Mouse (Mus musculus) neural tube, embryonic 14.5 days (tissue): Measurements from ENCODE around the gene Sell. TPM values are rescaled to one million over a fixed set of nuclear protein-coding genes. Genes with fewer than 3 reads are reported as not detected.
"Not testable (repeated sequence)": the region's sequence is repeated elsewhere in the genome, so short reads cannot be mapped to it uniquely, and the experiment has no call there.

ENCODE experiments used
- ATAC-seq: fragments of 200-750 bp; cut with Nextera tagmentation; 2 replicates; pipeline ENCODE4 v1.8.0; 2017; ENCODE audit warnings: low read depth, mild to moderate bottlenecking, moderate TSS enrichment, moderate library complexity
- H3K27ac ChIP-seq: fragments of 300-500 bp; sonication (generic); 2 replicates; pipeline ENCODE4 v1.5.1; 2014; ENCODE audit warnings: low read depth, mild to moderate bottlenecking, control low read depth, low read length, moderate library complexity, mixed read lengths
- H3K27me3 ChIP-seq: fragments of 300-500 bp; sonication (generic); 2 replicates; pipeline ENCODE4 v1.6.1; 2014; ENCODE audit warnings: low read length; ENCODE audit not compliant: control insufficient read depth, insufficient read depth
- H3K36me3 ChIP-seq: fragments of 300-500 bp; sonication (generic); 2 replicates; pipeline ENCODE4 v1.6.1; 2014; ENCODE audit warnings: low read length, mixed read lengths; ENCODE audit not compliant: control insufficient read depth, insufficient read depth
- H3K4me1 ChIP-seq: fragments of 300-500 bp; sonication (generic); 2 replicates; pipeline ENCODE4 v1.6.1; 2014; ENCODE audit warnings: low read length; ENCODE audit not compliant: control insufficient read depth, insufficient read depth
- H3K4me2 ChIP-seq: fragments of 300-500 bp; sonication (generic); 2 replicates; pipeline ENCODE4 v1.6.1; 2014; ENCODE audit warnings: mild to moderate bottlenecking, low read depth, low read length, control low read depth
- H3K4me3 ChIP-seq: fragments of 300-500 bp; sonication (generic); 2 replicates; pipeline ENCODE4 v1.5.1; 2014; ENCODE audit warnings: low read depth, low read length, control low read depth, mixed read lengths
- H3K9ac ChIP-seq: fragments of 300-500 bp; sonication (generic); replicated peaks from 2 replicates; pipeline ENCODE4 v1.6.1; 2014; ENCODE audit warnings: low read depth, mild to moderate bottlenecking, control low read depth, low read length, mixed read lengths
- H3K9me3 ChIP-seq: fragments of 300-500 bp; sonication (generic); 2 replicates; pipeline ENCODE4 v1.6.1; 2016; ENCODE audit warnings: low read length; ENCODE audit not compliant: control insufficient read depth
- WGBS: fragments of 180-500 bp; shearing (Covaris S2); extraction: QIAGEN DNeasy Blood & Tissue Kit; methylation state at CpG from one replicate; pipeline ENCODE4 v1.1.7; 2014; 5-methylcytosine and 5-hydroxymethylcytosine counted together
- polyA plus RNA-seq: library from polyadenylated mRNA; unstranded; fragments of >200 nt; fragmentation: Nextera tagmentation; extraction: Ambion mirVana; gene quantifications from 2 replicates; pipeline ENCODE4 v1.2.1, GENCODE M21; 2014

Sell gene
- polyA plus RNA-seq, result 0.14 and 0.16 TPM in 2 replicates

GRCm38 (mm10) chr1:164061925-164062324, at the start of gene Sell:
Sell (plus strand) TSS chr1:164061982.
- Histone ChIP-seq H3K4me2 (no peak within 1 kb of the TSS), H3K27ac (no peak within 1 kb of the TSS), H3K36me3 (no peaks in the 10 kb centered on the region), H3K4me3 (no peak within 1 kb of the TSS), H3K9ac (no peak within 1 kb of the TSS), H3K27me3 (no peaks in the 10 kb centered on the region), H3K9me3 (no peaks in the 10 kb centered on the region), H3K4me1 (no peaks in the 10 kb centered on the region)
- ATAC-seq, result no peak
- WGBS, result 88% methylated on average over 4 of the region's 4 CpGs

GRCm38 (mm10) chr1:164014616-164015015, 47.2 kb upstream of the Sell start:
- no peak for ATAC-seq
- no peak overlapping the region for H3K27ac ChIP-seq
- 93% methylated on average over 1 of the region's 1 CpGs for WGBS
- no peaks in the 10 kb centered on the region for H3K27me3 ChIP-seq
- H3K9me3 ChIP-seq, result no peaks in the 10 kb centered on the region
- H3K4me3 ChIP-seq, result no peak overlapping the region
- no peak overlapping the region for H3K4me2 ChIP-seq
- no peaks in the 10 kb centered on the region for H3K36me3 ChIP-seq
- no peaks in the 10 kb centered on the region for H3K4me1 ChIP-seq
- no peak overlapping the region for H3K9ac ChIP-seq

- 76% methylated on average over 16 of the region's 16 CpGs for WGBS
- Histone ChIP-seq H3K36me3 (no peaks in the 10 kb centered on the region), H3K27me3 (no peaks in the 10 kb centered on the region), H3K9ac (no peak overlapping the region), H3K4me3 (no peak overlapping the region), H3K27ac (no peak overlapping the region), H3K4me2 (no peak overlapping the region), H3K4me1 (no peaks in the 10 kb centered on the region), H3K9me3 (no peaks in the 10 kb centered on the region)
- ATAC-seq, result no peak
Observed at GRCm38 (mm10) chr1:164018221-164018896, 43.4 kb upstream of the Sell start.

- Histone ChIP-seq H3K27ac (no peak overlapping the region), H3K27me3 (no peaks in the 10 kb centered on the region), H3K36me3 (no peaks in the 10 kb centered on the region), H3K9me3 (no peaks in the 10 kb centered on the region), H3K4me3 (no peak overlapping the region), H3K4me2 (no peak overlapping the region), H3K9ac (no peak overlapping the region), H3K4me1 (no peaks in the 10 kb centered on the region)
- no peak for ATAC-seq
- WGBS, result 23% methylated on average over 6 of the region's 6 CpGs
Observed at GRCm38 (mm10) chr1:164019789-164020188, 42.0 kb upstream of the Sell start.

DNA sequence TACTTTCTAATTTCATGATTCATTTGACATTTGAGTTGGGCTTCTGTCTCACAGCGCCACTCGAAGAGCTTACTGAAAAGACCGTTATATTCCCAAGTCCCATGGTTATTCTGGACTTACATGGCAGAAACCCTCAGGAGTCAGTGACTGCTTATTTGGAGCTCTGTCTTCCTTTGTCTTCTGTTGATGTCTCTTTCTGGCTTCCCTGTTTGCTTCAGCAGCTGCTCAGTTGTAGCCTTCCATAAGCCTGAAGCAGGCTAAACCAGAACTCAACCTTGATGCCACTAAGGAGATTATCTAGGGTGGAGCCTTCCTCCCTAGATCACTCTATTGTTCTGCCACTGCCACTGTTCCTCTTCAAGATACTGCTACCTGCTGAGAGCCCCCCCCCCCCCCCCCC, 41.0 kb upstream of the Sell start:
- not testable (repeated sequence) for H3K4me3 ChIP-seq, H3K9ac ChIP-seq, H3K4me2 ChIP-seq, H3K36me3 ChIP-seq, H3K9me3 ChIP-seq, ATAC-seq, H3K27ac ChIP-seq, H3K27me3 ChIP-seq, H3K4me1 ChIP-seq
- 81% methylated on average over 3 of the region's 3 CpGs for whole genome bisulfite sequencing

GRCm38 (mm10) chr1:164022106-164022505, 39.7 kb upstream of the Sell start:
- not testable (repeated sequence) for H3K27me3 ChIP-seq, H3K27ac ChIP-seq, H3K4me3 ChIP-seq, H3K4me1 ChIP-seq, ATAC-seq, H3K9me3 ChIP-seq, H3K9ac ChIP-seq, H3K36me3 ChIP-seq, H3K4me2 ChIP-seq
- WGBS, result 86% methylated on average over 5 of the region's 5 CpGs

DNA sequence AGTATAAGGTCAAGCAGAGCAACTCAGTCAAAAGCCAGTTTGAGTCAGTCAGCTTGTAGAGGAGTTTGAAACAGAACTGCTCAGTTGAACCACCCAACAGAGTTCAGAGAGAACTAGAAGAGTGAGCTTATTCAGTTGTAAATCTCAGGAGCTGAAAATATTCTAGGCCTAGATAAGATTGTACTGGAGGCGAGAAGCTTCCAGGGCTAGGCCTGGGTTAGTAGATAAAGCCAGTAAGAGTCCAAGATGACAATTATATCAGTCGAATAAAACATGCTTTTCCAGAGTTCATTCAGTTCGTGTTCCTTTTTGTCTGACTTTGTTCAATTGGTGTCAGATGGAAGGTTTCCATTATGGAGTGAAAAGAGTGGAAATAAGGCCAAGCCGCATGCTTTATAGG, 36.1 kb upstream of the Sell start:
- H3K36me3 ChIP-seq, result no peaks in the 10 kb centered on the region
- no peak overlapping the region for H3K27ac ChIP-seq
- H3K4me3 ChIP-seq, result no peak overlapping the region
- H3K9me3 ChIP-seq, result no peaks in the 10 kb centered on the region
- H3K4me1 ChIP-seq, result no peaks in the 10 kb centered on the region
- no peak overlapping the region for H3K9ac ChIP-seq
- no peaks in the 10 kb centered on the region for H3K27me3 ChIP-seq
- no peak overlapping the region for H3K4me2 ChIP-seq
- no peak for ATAC-seq
- WGBS, result 92% methylated on average over 4 of the region's 4 CpGs

DNA sequence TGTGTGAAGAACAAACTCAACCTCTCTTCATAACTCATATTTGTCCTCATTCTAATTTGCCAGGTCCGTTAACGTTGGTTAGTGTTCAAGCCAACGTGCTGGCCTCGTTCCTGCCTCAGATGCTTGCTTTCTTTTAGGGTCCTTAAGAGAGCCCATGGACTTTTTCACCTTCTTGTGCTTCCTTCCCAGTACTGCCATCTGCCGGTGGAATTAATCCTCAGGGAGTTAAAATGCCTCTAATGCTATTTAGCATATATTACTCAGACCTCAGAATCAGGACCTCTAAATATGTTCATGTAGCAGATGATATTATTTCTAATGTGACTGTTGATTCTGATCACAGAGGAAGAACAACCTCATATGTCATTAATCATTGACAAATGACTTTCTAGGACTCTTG, 34.4 kb upstream of the Sell start:
- Histone ChIP-seq H3K36me3 (no peaks in the 10 kb centered on the region), H3K9me3 (no peaks in the 10 kb centered on the region), H3K4me3 (no peak overlapping the region), H3K4me1 (no peaks in the 10 kb centered on the region), H3K27ac (no peak overlapping the region), H3K27me3 (no peaks in the 10 kb centered on the region), H3K4me2 (no peak overlapping the region), H3K9ac (no peak overlapping the region)
- ATAC-seq, result no peak
- 56% methylated on average over 5 of the region's 5 CpGs for WGBS

DNA sequence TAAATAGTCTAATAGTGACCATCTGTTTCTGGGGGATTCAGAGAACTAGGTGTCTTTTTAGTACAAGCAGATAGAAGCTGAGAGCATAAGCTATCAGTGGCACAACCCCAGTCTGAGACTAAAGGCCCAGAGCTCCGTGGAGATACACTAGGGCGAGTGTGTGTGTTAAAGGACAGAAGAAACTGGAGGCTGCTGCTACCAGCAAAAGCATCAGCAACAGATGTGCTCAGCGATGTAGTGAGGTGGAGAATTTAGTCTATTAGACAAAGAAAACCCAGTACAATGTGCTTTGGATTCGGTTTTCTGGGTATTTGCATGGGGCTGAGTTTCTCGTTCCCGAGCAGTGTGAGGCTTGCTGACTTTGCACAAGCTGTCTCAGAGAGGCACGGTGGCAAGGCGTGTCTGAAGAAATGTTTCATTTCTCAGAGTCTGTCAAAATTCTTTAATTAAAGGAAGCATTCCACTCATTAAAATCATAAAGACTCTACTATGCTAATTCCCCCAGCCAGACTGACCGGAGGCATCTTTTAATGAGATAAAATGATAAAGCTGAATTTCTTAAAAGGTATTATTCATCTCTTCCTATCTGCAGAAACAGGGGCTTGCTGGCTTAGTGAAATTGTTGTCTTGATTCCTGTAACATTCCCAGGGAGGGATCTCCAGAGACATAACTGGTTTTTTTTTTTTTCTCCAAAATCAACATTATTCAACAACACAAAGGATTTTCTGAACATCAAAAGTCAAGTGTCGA, 21.2 kb upstream of the Sell start:
- no peak for ATAC-seq
- no peak overlapping the region for H3K27ac ChIP-seq
- H3K4me1 ChIP-seq, result no peaks in the 10 kb centered on the region
- no peak overlapping the region for H3K4me3 ChIP-seq
- WGBS, result 85% methylated on average over 10 of the region's 10 CpGs
- H3K36me3 ChIP-seq, result no peaks in the 10 kb centered on the region
- H3K4me2 ChIP-seq, result no peak overlapping the region
- no peaks in the 10 kb centered on the region for H3K27me3 ChIP-seq
- no peaks in the 10 kb centered on the region for H3K9me3 ChIP-seq
- no peak overlapping the region for H3K9ac ChIP-seq
